Mouse (Mus musculus) cerebellum, postnatal 4 days (tissue): ENCODE data around the gene Hs6st1.

Source experiments
- DNase-seq, 2 experiments: peaks; one replicate each; pipeline ENCODE4 v3.0.0; 2022; ENCODE audit warnings: low spot score in 2 of 2, mixed read lengths in 1 of 2

Hs6st1 gene

GRCm38 (mm10) chr1:36129126-36129525 is 60.9 kb downstream of the Hs6st1 start:
- DNase-seq, result no peak

DNA sequence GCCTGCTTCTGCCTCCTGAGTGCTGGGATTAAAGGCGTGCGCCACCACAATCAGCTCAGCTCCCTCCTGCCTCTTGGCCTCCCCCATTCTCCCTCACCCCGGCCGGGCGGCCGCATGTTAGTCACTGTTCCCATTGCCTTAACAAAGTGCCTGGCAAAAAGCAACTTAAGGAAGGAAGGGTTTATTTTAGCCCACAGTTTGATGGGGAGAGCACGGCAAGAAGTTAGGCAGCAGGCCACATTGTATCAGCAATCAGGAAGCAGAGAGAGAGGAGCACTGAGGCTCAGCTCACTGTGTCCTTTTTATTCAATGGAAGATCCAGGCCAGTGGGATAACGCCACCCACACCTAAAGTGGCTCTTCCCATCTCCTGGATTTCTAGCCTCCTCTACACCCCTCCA is 61.7 kb downstream of the Hs6st1 start:
- DNase-seq, result no peak

DNA sequence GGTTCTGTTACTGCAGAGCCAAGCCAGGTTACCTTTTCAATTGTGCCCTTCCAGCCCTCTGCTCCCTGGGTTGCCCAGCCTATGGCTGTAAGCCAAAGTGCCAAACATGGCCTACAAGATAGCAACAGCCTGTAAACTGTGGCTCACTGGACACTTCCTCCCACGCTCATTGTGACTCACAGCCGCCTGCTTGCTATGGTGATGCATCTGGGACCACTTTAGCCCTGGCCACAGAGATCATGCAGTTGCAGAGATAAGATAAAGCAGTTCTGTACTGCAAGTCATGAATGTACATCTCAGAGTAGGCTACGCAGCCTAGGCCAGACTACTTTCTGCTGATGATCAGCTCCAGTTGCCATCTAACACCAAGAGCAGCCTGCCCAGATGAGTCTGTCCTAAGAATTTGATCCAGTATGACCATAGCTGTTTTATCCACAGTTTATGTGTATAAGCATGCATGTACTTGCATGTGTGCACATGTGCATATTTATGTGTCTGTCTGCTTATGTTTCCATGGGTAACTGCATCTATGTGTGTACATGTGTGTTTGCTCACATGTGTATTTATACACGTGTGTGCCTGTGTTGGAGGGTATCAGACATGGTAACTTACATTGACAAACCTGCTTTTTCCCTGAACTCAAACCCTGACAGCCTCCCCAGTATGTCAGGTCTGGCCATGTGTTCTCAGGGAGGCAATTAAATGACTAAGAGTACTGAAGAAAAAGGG is 62.3 kb downstream of the Hs6st1 start:
- no peak for DNase-seq

DNA sequence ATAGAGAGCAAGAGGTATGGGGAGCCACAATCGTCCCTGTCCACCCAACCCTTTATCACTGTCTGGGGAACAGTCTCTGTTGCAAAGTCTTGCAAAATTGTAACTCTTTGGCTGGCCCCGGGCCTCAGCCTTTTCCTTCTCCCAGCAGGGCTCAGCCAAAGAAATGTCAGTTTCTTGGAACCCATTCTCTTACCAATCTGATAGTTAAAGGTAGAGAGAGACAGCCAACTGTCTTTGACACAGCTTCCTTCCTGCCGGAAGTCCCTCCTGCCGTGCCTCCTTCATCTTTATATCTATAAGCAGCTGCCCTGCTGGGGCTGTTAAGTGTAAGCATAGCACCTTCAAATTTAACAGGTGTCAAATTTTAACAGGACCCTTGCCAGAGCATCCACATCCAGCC is 63.0 kb downstream of the Hs6st1 start:
- no peak for DNase-seq

- no peak for DNase-seq
Observed at GRCm38 (mm10) chr1:36131766-36132165, 63.6 kb downstream of the Hs6st1 start.

DNA sequence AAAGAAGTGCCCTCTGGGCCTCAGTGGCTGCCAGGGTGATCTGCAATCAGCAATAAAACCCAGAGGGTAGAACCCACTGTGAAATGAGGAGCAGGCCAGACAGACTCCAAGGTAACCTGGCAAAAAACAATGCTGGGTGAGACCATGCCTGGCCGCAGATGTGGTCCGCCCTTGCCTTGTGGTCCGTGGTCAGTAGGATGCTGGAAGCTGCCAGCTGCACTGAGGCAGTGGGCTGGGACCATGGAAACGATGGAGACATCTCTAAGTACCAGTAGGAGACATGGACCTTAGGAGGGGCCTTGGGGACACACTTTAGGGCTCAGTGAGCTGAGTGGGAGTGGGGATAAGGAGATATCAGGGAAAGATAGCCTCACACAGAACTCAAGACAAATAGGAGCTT is 64.0 kb downstream of the Hs6st1 start:
- DNase-seq, result no peak

DNA sequence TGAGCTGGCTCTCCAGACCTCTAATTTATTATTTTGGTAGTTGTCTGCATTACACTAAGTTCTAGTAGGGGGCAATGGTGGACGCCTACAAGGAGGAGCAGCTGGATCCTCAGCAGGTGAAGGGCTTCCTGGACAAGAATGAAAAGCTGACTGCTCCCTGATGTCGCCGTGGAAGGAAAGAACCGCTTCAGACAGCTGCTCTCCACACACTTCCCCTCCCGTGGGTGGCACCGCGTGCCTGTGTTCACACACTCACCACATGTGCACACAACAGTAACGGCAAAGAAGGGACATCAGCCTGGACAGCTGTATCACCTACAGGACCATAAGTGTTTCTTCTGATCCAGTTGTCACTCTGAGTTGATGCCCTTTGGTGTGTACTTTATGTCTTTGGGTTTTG is 64.8 kb downstream of the Hs6st1 start:
- no peak for DNase-seq

- no peak for DNase-seq
Observed at GRCm38 (mm10) chr1:36133647-36134046, 65.4 kb downstream of the Hs6st1 start.

DNA sequence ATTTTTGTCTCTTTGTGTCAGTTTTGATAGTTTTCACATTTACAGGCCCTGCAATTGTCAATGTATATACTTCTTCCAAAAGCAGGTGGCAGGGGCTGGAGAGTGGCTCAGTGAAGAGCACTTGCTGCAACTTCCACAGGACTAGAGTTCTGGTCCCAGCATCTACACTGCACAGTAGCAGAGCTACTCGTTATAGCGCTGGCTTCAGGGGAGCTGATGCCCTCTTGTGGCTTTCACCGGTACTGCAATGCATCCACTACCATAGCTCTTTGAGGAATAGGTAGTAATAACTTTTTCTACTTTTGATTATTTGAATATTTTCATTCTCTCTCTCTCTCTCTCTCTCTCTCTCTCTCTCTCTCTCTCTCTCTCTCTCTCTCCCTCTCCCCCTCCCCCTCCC is 66.4 kb downstream of the Hs6st1 start:
- DNase-seq, result peak in 1 of 2 experiments; percentile 74

- no peak for DNase-seq
Observed at GRCm38 (mm10) chr1:36140311-36140710, 72.1 kb downstream of the Hs6st1 start.

DNA sequence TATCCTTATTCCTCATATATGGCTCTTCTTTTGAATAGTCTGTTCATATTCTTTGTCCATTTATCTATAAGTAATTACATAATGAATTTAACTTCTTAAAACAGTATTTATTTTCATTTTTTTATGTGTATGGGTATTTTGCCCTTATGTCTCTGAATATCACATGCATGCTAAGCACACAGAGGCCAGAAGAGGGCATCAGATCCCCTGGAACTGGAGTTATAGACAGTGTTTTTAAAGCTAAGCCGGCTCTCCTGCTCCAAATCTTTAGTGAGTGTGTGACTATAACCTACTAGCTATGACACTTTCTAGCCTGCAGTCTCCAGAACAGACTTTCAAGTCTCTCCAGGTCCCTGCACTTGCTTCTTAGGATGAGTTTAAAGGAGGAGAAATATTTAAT is 76.8 kb downstream of the Hs6st1 start:
- peak in 1 of 2 experiments; percentile 42 for DNase-seq

DNA sequence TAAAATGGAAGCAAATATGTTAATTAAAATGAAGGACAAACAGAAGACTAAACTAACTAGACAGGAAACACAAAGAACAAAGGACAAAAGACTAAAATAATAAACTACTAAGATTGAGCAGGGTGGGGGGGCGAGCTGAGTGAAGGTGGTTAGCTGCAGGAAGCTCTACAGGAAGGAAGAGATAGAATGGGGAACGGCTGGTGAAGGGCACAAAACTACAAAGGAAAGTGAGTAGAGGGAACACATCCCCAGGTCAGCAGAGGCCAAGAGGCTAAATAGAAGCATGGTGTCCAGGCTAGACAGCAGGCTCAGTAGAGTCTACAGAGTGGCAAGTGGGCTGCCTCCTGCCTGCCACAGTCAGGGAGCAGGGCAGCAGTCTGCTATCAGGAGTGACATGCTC is 80.6 kb downstream of the Hs6st1 start:
- no peak for DNase-seq

DNA sequence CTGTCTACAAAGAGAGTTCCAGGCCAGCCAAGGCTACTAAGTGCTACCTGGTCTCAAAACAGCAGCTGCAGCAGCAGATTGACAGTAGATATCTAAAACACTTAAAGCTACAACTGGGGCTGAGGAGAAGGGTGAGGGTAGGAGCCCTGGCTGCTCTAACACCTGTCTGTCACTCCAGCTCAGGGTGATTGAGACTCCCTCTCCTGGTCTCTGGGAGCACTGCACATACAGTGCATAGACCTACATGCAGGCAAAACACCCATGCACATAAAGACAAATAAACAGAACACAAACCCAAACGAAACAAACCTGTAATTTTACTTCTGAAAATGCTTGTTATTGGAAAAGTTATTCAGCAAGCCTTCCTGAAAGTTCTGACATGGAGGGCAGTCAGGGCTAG is 81.2 kb downstream of the Hs6st1 start:
- no peak for DNase-seq
